Mouse (Mus musculus) ovary, adult 18-20 months (tissue): ENCODE results near the gene Fbxl13.

ENCODE experiments used
- DNase-seq: peaks from one replicate; pipeline ENCODE4 v3.0.0; 2022; ENCODE audit warnings: low spot score, mixed read lengths

Fbxl13 gene

DNA sequence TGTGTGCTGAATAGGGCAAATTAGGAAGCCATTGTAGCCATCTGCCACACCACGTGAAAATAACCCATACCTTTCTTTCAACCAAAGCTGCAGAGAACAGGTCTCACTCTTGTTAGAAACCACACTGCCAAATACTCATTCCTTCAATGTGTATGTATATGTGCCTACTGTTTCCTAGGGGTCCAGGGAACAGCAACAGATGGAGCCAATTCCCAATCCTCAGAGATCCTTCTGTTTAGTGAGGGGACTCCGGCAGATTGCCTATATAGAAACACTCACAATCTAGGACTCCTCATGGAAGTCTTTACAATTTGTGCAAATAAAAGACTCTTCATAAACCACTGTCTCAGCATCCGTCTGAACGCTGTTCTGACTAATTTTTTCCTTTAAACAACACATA, 127.2 kb downstream of the Fbxl13 start:
- DNase-seq, result no peak

DNA sequence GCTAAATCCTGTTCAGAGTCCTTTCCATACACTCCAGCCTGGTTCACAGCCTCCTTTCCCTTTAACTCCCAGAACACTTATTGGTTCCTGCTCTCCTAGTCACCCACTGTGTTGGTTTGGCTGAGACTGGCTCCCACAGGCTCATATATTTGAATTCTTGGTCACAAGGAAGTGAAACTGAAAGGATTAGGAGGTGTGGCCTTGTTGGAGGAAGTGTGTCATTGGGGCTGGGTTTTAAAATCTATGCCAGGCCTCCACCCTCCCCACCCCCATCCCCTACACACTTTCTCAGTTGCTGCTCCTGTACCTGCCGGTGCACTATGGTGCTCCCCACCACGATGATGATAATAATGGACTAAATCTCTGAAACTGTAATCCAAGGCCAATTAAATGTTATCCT, 127.9 kb downstream of the Fbxl13 start:
- DNase-seq, result no peak

DNA sequence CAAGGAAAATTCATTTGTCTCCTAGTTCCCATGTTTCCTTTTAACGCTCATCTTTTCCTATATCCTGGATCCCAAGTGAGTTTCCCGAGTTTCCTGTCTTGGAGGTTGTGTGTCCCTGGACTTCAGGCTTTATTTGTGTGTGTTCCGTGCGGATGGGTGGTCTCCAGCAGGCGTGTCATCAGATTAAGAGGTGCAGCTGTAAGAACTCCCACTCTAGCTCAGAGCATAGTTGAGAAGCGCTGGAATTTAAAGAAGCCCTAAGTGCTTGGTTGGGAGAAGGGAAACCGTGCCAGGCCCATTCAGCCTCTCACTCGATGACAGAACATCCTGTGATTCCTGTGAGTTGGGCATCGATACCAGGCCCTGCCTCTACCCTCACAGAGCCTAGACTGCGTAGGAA, 132.1 kb downstream of the Fbxl13 start:
- no peak for DNase-seq

- DNase-seq, result no peak
These were observed 135.6 kb downstream of the Fbxl13 start for GRCm38 (mm10) chr5:21509801-21510200.

GRCm38 (mm10) chr5:21506887-21507286, 138.5 kb downstream of the Fbxl13 start:
- no peak for DNase-seq

- no peak for DNase-seq
These were observed 140.3 kb downstream of the Fbxl13 start for GRCm38 (mm10) chr5:21505159-21505558.

DNA sequence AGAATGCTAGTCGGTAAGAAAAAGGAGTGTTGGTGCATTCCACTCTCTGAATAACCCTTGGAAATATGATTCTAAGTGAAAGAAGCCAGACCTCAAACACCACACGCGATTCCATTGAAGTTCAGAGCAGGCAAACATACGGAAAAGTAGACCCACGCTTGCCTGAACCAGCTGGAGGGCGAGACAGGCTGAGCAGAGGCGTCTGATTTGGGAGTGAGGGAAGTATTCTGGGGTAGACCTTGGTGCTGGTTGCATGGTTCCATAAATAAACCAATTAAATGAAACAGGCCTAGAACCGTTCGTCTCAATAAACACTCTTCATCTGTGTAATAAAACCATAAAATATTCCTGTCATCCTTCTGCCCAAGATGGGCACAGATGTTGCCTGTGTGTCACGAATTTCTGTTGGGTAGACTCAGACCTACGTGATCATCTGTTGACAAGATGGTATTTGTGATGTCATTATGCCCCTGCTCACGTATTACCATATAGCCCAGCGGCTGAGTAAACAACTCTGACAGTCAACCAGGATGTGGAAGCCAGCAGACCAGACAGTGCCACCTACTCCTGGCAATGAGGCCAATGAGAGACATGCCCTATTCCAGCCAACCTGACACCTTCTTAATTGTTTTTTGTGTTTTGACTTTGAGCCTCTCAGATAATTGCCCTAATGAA, 142.4 kb downstream of the Fbxl13 start:
- no peak for DNase-seq

GRCm38 (mm10) chr5:21500941-21501340, 144.5 kb downstream of the Fbxl13 start:
- no peak for DNase-seq

DNA sequence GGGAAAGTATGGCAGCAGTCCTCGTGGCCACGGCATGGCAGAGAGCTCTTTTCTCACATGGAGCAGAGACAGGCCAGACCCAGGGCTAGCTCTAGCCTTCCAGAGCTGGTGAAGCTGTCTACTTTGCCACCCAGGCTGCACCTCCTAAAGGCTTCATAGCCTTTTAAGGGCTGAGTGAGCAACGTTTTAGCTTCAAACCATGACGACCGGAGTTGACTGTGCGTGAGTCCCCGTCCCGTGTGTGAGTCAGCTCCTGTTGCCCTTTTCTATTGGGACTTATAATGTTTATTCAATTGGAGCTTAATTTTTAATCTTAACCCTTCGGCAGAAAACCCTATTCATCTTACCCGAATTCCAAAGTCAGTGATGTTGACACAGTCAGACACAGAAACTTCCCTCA, 145.3 kb downstream of the Fbxl13 start:
- DNase-seq, result no peak

- DNase-seq, result no peak
These were observed 146.5 kb downstream of the Fbxl13 start for GRCm38 (mm10) chr5:21498925-21499324.

- no peak for DNase-seq
These were observed 146.9 kb downstream of the Fbxl13 start for GRCm38 (mm10) chr5:21498490-21498889.

GRCm38 (mm10) chr5:21496881-21497280, 148.6 kb downstream of the Fbxl13 start:
- DNase-seq, result no peak

GRCm38 (mm10) chr5:21496321-21496720, 149.1 kb downstream of the Fbxl13 start:
- DNase-seq, result no peak

DNA sequence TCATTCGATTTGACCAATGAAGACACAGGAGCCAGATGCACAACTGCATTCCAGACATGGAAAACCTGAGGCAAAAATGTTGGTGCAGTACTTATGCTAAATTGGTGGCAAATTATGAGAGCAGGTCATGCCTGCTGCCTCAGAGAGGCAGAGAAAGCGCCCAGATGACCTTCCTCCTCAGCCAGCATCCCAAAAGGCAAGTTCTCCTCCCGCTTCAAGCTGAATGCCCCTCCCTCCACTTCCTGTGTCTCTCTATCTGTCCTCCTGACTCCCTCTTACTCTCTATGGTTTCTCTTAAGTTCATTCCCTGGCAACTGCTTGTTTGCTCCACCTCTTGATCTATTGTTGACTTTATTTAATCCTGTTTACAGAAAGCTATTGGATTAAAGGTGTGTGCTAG, 150.7 kb downstream of the Fbxl13 start:
- no peak for DNase-seq

GRCm38 (mm10) chr5:21493294-21493999, 152.0 kb downstream of the Fbxl13 start:
- DNase-seq, result no peak

DNA sequence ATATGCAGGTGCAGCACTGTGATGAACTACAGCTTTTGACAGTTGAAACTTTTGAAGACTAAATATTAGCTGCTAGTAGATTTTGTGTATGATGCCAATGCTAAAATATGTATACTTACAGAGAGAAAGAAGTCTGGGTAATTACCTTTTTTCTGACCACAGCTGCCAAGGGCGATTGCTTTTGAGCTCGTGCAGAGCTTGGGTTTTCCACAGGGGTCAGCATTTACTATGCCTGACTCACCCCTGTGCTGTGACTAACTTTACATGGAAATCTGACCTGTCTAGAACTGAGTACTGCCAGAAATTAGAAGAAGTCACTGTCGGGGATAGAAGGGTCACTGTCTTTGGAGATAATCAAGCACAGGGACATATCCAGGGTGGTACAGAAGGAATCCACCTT, 153.2 kb downstream of the Fbxl13 start:
- DNase-seq, result no peak

DNA sequence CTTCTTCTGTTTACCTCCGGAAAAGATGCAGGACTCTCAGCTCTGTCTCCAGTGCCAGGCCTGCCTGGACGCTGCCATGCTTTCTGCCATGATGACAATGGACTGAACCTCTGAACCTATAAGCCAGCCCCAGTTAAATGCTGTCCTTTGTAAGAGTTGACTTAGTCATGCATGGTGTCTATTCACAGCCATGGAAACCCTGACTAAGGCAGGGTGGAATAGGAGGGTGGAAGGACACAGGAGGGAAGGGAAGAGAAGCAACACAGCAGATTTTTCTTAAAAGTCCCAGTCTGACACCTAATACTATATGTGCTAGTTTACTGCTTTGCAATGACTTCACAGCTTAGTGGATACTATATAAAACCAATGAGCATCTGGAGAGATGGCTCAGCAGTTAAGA, 154.0 kb downstream of the Fbxl13 start:
- DNase-seq, result no peak

DNA sequence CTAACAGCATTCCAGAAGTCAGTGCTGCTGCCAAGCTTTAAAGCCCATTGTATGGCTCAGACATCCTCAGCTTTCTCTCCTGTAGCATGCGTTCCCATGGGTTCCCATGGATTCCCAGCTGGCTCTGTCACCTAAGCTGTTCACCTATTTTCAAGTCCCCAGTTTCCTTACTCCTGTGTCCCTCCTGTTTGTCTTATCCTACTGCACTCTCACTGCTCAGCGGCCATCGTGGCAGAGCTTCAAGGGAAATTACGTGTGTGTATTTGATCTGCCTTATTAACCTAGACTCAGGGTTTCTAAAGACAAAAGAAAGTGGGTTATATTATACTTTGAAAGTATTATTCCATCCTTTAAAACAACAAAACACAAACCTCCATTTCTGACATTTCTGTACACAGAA, 156.3 kb downstream of the Fbxl13 start:
- no peak for DNase-seq

DNA sequence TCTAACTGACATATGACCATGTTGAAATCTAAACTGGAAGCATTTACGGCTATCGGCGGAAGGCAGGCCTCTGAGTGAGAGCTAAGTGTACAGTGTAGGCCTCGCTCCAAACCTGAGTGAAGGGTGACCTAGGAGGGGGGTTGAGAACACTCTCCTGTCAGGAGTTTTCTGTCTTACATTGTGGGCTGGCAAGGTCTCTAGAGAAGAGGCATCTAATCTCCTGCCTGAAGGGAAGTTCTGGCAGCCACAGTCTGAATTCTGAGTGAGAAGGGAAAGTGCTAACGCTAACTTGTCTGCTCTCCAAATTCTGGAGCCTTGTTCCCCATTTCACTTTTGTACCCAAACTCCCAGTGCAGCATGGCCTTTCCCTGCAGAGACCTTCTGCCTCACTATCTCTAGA, 156.9 kb downstream of the Fbxl13 start:
- no peak for DNase-seq

- no peak for DNase-seq
These were observed 157.7 kb downstream of the Fbxl13 start for GRCm38 (mm10) chr5:21487716-21488115.

GRCm38 (mm10) chr5:21487306-21487705, 158.1 kb downstream of the Fbxl13 start:
- DNase-seq, result no peak

DNA sequence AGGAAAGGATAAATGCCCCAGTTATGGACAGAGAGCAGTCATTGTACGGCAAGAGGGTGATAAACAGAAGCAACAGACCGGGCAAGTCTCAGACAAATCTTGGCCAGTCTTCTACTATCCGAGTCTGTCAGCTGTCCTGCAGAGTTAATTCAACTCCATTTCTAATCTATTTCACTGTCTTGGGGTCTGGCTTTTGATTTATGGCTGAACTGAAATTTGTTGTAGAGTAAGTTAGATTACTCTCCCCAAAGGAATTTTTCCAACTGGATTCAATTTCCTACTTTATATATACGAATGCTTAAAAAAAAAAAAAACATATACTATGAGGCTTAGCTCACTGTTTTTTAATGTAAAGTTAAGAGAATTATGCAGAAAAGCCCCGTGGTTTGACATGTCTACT, 158.6 kb downstream of the Fbxl13 start:
- no peak for DNase-seq

DNA sequence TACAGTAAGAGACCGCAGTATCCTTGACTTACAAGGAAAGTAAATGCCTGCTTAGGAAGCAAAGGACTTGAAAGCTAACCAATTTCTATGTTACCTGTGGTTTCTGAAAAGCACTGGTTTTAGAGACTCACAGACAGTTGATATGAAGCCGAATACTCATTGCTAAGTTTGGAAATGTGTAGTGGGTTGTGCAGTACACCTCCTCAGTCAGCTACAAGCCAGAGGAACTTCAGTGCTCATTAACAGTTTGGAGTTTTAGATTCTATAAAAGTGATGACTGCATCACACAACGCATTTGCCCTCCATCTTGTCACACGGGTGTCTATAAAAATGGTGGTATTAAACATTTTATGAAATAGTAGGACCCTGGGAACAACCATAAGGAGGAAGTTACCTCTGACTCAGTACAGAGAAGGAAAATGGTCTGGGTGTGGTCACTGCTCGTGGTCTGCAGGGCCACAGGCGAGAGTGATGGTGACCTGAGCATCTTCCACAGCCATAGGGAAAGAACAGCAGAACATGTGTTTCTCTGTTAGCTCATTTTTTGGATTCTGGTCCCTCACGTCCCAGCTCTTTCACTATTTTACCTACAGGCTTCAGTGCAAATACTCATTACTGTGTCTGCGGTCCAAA, 160.1 kb downstream of the Fbxl13 start:
- no peak for DNase-seq
